Mouse (Mus musculus) activated CD4-positive, CD25-positive, alpha-beta regulatory T cell (primary cell): ENCODE results near the gene Olfr1202. TPM values are rescaled to one million over a fixed set of nuclear protein-coding genes. Genes with fewer than 3 reads are reported as not detected.

Experiments
- polyA plus RNA-seq, 2 experiments: library from polyadenylated mRNA; unstranded; fragments of 100-300 nt; shearing (Covaris generic); gene quantifications; one replicate each; pipeline ENCODE4 v1.2.1; 2017

The Olfr1202 gene
- not detected for polyA plus RNA-seq

GRCm38 (mm10) chr2:88814196-88814595 lies at the start of gene Olfr1202:
Gene Olfr1202 (plus strand): TSS chr2:88814496.

GRCm38 (mm10) chr2:88770388-88770787 lies 43.9 kb upstream of the Olfr1202 start, which contains the start of gene Olfr1200:
Gene Olfr1200 (minus strand): TSS chr2:88770488.

GRCm38 (mm10) chr2:88792736-88793135 lies 21.6 kb upstream of the Olfr1202 start, which contains the start of gene Olfr1201:
Gene Olfr1201 (plus strand): TSS chr2:88793036.

GRCm38 (mm10) chr2:88829437-88829836 lies 15.1 kb downstream of the Olfr1202 start, which contains the start of gene Olfr1205:
Gene Olfr1205 (plus strand): TSS chr2:88829737.

GRCm38 (mm10) chr2:88848992-88849391 lies 34.7 kb downstream of the Olfr1202 start, which contains the start of gene Olfr1204:
Gene Olfr1204 (plus strand): TSS chr2:88849292.

GRCm38 (mm10) chr2:88862931-88863330 lies 48.6 kb downstream of the Olfr1202 start, which contains the start of gene Olfr1206:
Gene Olfr1206 (plus strand): TSS chr2:88863231.

Other genes with a start within 250 kb of the Olfr1202 start
- gene Olfr1189, start 228.0 kb upstream of the Olfr1202 start, polyA plus RNA-seq = not detected
- under 1 TPM in 1 of 2 experiments, not detected in 1; 0.19 TPM for gene Olfr1191-ps1, start 174.0 kb upstream of the Olfr1202 start, polyA plus RNA-seq
- gene Olfr1192-ps1, start 166.0 kb upstream of the Olfr1202 start, polyA plus RNA-seq = under 1 TPM in 1 of 2 experiments, not detected in 1; 0.04 TPM
- under 1 TPM in 1 of 2 experiments, not detected in 1; 0.07 TPM for gene Olfr1193, start 138.9 kb upstream of the Olfr1202 start, polyA plus RNA-seq
- gene Olfr1195, start 125.3 kb upstream of the Olfr1202 start, polyA plus RNA-seq = under 1 TPM; 0.14 to 0.20 TPM
- not detected for gene Olfr1196, start 109.9 kb upstream of the Olfr1202 start, polyA plus RNA-seq
- gene Olfr1197, start 82.1 kb upstream of the Olfr1202 start, polyA plus RNA-seq = not detected
- gene Olfr1198, start 63.1 kb upstream of the Olfr1202 start, polyA plus RNA-seq = not detected
- gene Olfr1199, start 54.0 kb upstream of the Olfr1202 start, polyA plus RNA-seq = not detected
- gene Olfr1200, start 44.0 kb upstream of the Olfr1202 start, polyA plus RNA-seq = under 1 TPM in 1 of 2 experiments, not detected in 1; 0.09 TPM
- gene Olfr1201, start 21.5 kb upstream of the Olfr1202 start, polyA plus RNA-seq = not detected
- under 1 TPM in 1 of 2 experiments, not detected in 1; 0.12 TPM for gene Olfr1205, start 15.2 kb downstream of the Olfr1202 start, polyA plus RNA-seq
- not detected for gene Olfr1204, start 34.8 kb downstream of the Olfr1202 start, polyA plus RNA-seq
- gene Olfr1206, start 48.7 kb downstream of the Olfr1202 start, polyA plus RNA-seq = under 1 TPM in 1 of 2 experiments, not detected in 1; 0.50 TPM
- gene Olfr1208, start 87.8 kb downstream of the Olfr1202 start, polyA plus RNA-seq = under 1 TPM in 1 of 2 experiments, not detected in 1; 0.28 TPM
- under 1 TPM in 1 of 2 experiments, not detected in 1; 0.05 TPM for gene Olfr1209, start 100.7 kb downstream of the Olfr1202 start, polyA plus RNA-seq
- not detected for gene Olfr1211, start 123.6 kb downstream of the Olfr1202 start, polyA plus RNA-seq
- gene Olfr1212, start 139.5 kb downstream of the Olfr1202 start, polyA plus RNA-seq = not detected
- gene Gm13762, start 165.8 kb downstream of the Olfr1202 start, polyA plus RNA-seq = not detected
- gene Olfr1214, start 178.2 kb downstream of the Olfr1202 start, polyA plus RNA-seq = not detected
- gene Olfr1215, start 192.5 kb downstream of the Olfr1202 start, polyA plus RNA-seq = under 1 TPM in 1 of 2 experiments, not detected in 1; 0.23 TPM
- gene Olfr1216, start 203.8 kb downstream of the Olfr1202 start, polyA plus RNA-seq = not detected
- under 1 TPM in 1 of 2 experiments, not detected in 1; 0.19 TPM for gene Olfr1217, start 217.6 kb downstream of the Olfr1202 start, polyA plus RNA-seq
- not detected for gene Olfr1218, start 246.7 kb downstream of the Olfr1202 start, polyA plus RNA-seq